Mouse (Mus musculus) spleen, adult 2 months (tissue): Measurements from ENCODE around the gene Add3.

Source experiments
- CTCF ChIP-seq: fragments of 200-500 bp; IDR thresholded peaks from 2 replicates; pipeline ENCODE4 v1.5.1; 2011; ENCODE audit warnings: mild to moderate bottlenecking, inconsistent platforms; ENCODE audit not compliant: insufficient read depth, insufficient read length, insufficient replicate concordance; ENCODE audit errors: extremely low read depth
- POLR2A ChIP-seq: fragments of 200-500 bp; IDR thresholded peaks from 2 replicates; pipeline ENCODE4 v1.6.1; 2011; ENCODE audit warnings: low read depth, low read length, inconsistent platforms

- TF ChIP-seq CTCF (no peak), POLR2A (no peak)
Measured at GRCm38 (mm10) chr19:53216761-53217538, 76.7 kb downstream of the Add3 start.
